Mouse (Mus musculus) liver, adult 2 months (tissue): ENCODE measurements around the gene Zc3h15. TPM values are rescaled to one million over a fixed set of nuclear protein-coding genes. Genes with fewer than 3 reads are reported as not detected.

Source experiments
- DNase-seq: peaks from one replicate; pipeline ENCODE4 v3.0.0-alpha.2; 2011; ENCODE audit warnings: low read depth, low spot score; ENCODE audit errors: extremely low read depth
- H3K27ac ChIP-seq: fragments of 200-500 bp; replicated peaks from 2 replicates; pipeline ENCODE4 v1.5.1; 2012; ENCODE audit warnings: low read depth, mild to moderate bottlenecking, control low read depth, inconsistent platforms, low read length; ENCODE audit not compliant: insufficient read depth
- H3K27me3 ChIP-seq: fragments of 200-500 bp; 2 replicates; pipeline ENCODE4 v1.6.1; 2012; ENCODE audit warnings: mild to moderate bottlenecking, moderate library complexity, low read length, inconsistent platforms; ENCODE audit not compliant: control insufficient read depth, insufficient read depth
- H3K36me3 ChIP-seq: fragments of 200-500 bp; 2 replicates; pipeline ENCODE4 v1.6.1; 2012; ENCODE audit warnings: low read length, inconsistent platforms; ENCODE audit not compliant: control insufficient read depth, insufficient read depth
- H3K4me1 ChIP-seq: fragments of 200-500 bp; 2 replicates; pipeline ENCODE4 v1.6.1; 2011; ENCODE audit warnings: low read length; ENCODE audit not compliant: control insufficient read depth, insufficient read depth
- H3K4me3 ChIP-seq: fragments of 200-500 bp; 2 replicates; pipeline ENCODE4 v1.5.1; 2011; ENCODE audit warnings: low read depth, mild to moderate bottlenecking, control low read depth, low read length, moderate library complexity; ENCODE audit not compliant: insufficient read depth
- H3K79me2 ChIP-seq: fragments of 200-500 bp; 2 replicates; pipeline ENCODE4 v1.6.1; 2012; ENCODE audit warnings: inconsistent platforms, mild to moderate bottlenecking, low read length, moderate library complexity; ENCODE audit not compliant: control insufficient read depth, insufficient read depth
- H3K9ac ChIP-seq: fragments of 200-500 bp; 2 replicates; pipeline ENCODE4 v1.6.1; 2012; ENCODE audit warnings: low read depth, mild to moderate bottlenecking, control low read depth, inconsistent platforms, low read length
- CTCF ChIP-seq: fragments of 200-500 bp; IDR thresholded peaks from 2 replicates; pipeline ENCODE4 v1.5.1; 2011; ENCODE audit warnings: low read depth, low read length, control low read depth
- POLR2A ChIP-seq: fragments of 200-500 bp; IDR thresholded peaks from 2 replicates; pipeline ENCODE4 v1.6.1; 2011; ENCODE audit warnings: low read length, control low read depth; ENCODE audit not compliant: insufficient read depth; ENCODE audit errors: extremely low read depth
- WGBS: fragments of 180-500 bp; shearing (Covaris S2); methylation state at CpG from one replicate; pipeline ENCODE4 v1.1.7; 2018; 5-methylcytosine and 5-hydroxymethylcytosine counted together
- polyA plus RNA-seq: library from polyadenylated mRNA; depleted of rRNA; stranded (reverse); fragments of >200 nt; gene quantifications from 2 replicates; pipeline ENCODE4 v1.2.3, GENCODE M21; 2012
- total RNA-seq: library from RNA; depleted of rRNA; stranded (reverse); fragments of >200 nt; gene quantifications from 2 replicates; pipeline ENCODE4 v1.2.3, GENCODE M21; 2014

Gene Zc3h15
- total and polyA plus RNA-seq, 2 experiments = 14.6 to 57.6 TPM

DNA sequence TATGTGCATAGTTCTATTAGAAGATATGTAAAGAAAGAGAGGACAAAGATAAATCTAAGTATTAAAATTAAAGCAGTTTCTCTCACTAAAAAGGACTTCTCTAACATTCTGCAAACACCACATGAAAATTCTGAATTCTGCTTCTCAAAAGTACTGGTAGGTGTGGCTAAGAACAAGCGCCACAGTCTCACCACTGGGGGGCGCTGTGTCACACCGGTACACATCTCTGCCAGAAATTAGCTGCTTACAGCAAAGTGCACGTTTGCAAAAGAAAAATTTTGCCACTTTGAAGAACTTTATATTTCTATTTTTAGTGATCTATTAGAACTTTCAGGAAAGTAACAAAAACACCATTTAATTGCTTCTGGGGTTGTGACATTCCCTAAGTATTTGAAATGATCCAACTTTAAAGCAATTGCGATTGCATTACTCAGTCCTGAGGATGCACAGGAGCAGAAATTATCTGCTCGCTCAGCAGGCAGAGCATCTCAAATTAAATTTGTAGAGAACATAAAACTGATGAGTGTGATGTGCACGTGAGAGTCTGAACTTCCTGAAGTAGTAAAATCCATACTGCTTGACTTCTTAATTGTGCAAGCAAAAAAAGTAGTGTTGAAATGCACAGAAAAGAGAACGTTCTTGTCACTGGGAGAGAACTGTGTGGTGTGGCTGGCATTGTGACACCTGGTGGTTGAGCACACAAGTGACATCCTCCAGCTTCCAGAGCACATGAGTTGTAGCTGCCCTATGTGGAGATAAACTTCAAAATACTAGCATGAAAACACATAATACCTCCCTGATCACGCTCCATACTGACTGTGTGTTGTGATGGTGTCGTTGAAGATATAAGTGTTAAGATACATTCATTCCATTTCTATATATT, 18.8 kb upstream of the Zc3h15 start:
- peak; percentile 53 for DNase-seq
- Histone ChIP-seq H3K9ac (no peak overlapping the region), H3K4me1 (no peaks in the 10 kb centered on the region), H3K27me3 (no peaks in the 10 kb centered on the region), H3K27ac (no peak overlapping the region), H3K79me2 (no peaks in the 10 kb centered on the region), H3K36me3 (no peaks in the 10 kb centered on the region), H3K4me3 (no peak overlapping the region)
- TF ChIP-seq CTCF (peak; percentile 92), POLR2A (no peak)
- 27% methylated on average over 10 of the region's 10 CpGs for WGBS

- no peaks in the 10 kb centered on the region for H3K36me3 ChIP-seq
- H3K4me1 ChIP-seq = no peaks in the 10 kb centered on the region
- DNase-seq = no peak
- H3K9ac ChIP-seq = no peak overlapping the region
- H3K79me2 ChIP-seq = no peaks in the 10 kb centered on the region
- 85% methylated on average over 9 of the region's 9 CpGs for WGBS
- TF ChIP-seq POLR2A (no peak), CTCF (no peak)
- H3K27me3 ChIP-seq = no peaks in the 10 kb centered on the region
- H3K27ac ChIP-seq = no peak overlapping the region
- H3K4me3 ChIP-seq = no peak overlapping the region
Observed at GRCm38 (mm10) chr2:83626881-83627280, 17.4 kb upstream of the Zc3h15 start.

DNA sequence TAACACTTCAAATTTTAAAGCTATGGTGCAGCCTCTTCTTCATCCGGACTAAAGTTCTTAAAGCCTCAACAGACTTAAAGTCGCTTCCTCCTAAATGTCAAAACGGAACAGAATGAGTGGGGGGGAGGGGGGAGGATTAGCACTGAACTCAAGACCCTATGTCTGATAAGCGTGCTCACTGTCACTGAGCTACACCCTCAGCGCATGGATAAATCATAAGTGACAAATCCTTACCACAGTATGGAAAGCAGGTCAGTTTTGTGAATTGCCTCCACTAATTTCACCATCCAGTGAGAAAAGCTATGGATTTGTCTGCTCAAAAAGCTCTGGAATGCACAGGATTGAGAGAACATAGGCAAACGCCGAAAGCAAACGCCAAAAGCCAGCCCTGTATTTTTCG, 16.7 kb upstream of the Zc3h15 start:
- Histone ChIP-seq H3K9ac (no peak overlapping the region), H3K79me2 (no peaks in the 10 kb centered on the region), H3K27me3 (no peaks in the 10 kb centered on the region), H3K36me3 (no peaks in the 10 kb centered on the region), H3K4me1 (no peaks in the 10 kb centered on the region), H3K4me3 (no peak overlapping the region), H3K27ac (no peak overlapping the region)
- no peak for TF ChIP-seq POLR2A
- TF ChIP-seq CTCF = no peak
- no peak for DNase-seq
- WGBS = 82% methylated on average over 9 of the region's 9 CpGs

DNA sequence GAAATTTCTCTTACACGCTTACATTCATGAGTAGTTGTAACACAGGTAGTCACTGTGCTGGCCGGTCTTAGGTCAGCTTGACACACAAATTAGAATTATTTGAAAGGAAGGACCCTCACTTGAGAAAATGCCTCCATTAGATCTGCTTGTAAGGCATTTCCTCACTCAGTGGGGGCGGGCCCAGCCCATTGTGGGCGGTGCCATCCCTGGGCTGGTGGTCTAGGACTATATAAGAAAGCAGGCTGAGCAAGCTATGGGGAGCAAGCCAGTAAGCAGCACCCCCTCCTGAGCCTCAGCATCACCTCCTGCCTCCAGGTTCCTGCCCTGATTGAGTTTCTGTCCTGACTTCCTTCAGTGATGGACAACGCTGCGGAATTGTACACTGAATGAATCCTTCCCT, 16.3 kb upstream of the Zc3h15 start:
- Histone ChIP-seq H3K4me1 (no peaks in the 10 kb centered on the region), H3K27me3 (no peaks in the 10 kb centered on the region), H3K4me3 (no peak overlapping the region), H3K27ac (no peak overlapping the region), H3K9ac (no peak overlapping the region), H3K36me3 (no peaks in the 10 kb centered on the region), H3K79me2 (no peaks in the 10 kb centered on the region)
- TF ChIP-seq CTCF = no peak
- no peak for DNase-seq
- 94% methylated on average over 6 of the region's 6 CpGs for WGBS

DNA sequence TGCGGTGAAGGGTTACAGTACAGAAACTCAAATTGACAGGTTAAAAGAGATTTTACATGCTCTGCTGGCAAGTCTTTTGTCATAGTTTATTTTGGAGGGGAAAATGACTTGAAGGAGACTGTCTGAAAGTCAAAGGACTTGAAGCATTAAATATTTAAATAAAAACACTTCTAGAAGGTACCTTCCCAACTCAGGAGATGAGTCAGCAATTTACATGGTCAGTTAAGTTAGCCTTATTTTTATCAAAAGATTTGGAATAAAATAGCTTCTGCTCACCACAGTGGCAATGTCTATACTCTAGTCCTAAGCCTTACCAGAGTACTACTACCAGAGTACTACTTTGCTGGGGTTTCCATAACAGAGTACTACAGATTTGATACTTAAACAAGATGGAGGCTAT, 2.2 kb upstream of the Zc3h15 start:
- H3K4me1 ChIP-seq = peaks cover 3% of the 10 kb centered on the region
- no peak overlapping the region for H3K9ac ChIP-seq
- TF ChIP-seq CTCF (no peak), POLR2A (no peak)
- WGBS = 100% methylated on average over 1 of the region's 1 CpGs
- no peak overlapping the region for H3K27ac ChIP-seq
- no peak for DNase-seq
- no peaks in the 10 kb centered on the region for H3K36me3 ChIP-seq
- no peaks in the 10 kb centered on the region for H3K27me3 ChIP-seq
- H3K79me2 ChIP-seq = peaks cover 9% of the 10 kb centered on the region; the same call in 1 of the 2 replicates
- H3K4me3 ChIP-seq = no peak overlapping the region

DNA sequence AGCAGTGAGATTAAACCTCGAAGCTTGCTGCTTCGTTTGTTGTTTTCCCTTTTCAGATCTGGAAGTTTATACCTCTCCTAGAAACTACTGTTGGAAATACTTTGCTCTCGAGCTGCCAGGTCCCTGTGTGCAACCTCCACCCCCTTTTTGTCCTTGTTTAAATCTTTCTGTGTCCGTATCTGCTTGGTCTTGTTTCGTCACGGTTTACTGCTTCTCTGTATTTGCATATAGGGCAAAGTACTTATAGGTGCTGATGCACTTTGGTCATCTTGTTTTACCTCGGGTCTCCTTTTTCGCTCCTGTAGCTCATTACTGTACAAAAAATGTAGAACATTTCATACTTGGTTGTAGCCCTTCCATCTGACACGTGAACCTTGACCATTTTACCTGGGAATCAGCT, 4.7 kb downstream of the Zc3h15 start:
- peak; percentile 76 for DNase-seq
- Histone ChIP-seq H3K79me2 (peaks cover 27% of the 10 kb centered on the region), H3K4me3 (no peak overlapping the region), H3K4me1 (peaks cover 25% of the 10 kb centered on the region), H3K9ac (no peak overlapping the region), H3K36me3 (peaks cover 4% of the 10 kb centered on the region), H3K27ac (peak overlapping the region; percentile 85), H3K27me3 (no peaks in the 10 kb centered on the region)
- WGBS = 28% methylated on average over 9 of the region's 9 CpGs
- no peak for TF ChIP-seq CTCF
- TF ChIP-seq POLR2A = no peak
